Mouse (Mus musculus) C2C12 (cell line): ENCODE data around the gene Tjp3.

Source experiments
- CTCF ChIP-seq: IDR thresholded peaks from one replicate; pipeline ENCODE4 v1.5.1; 2011; ENCODE audit not compliant: control insufficient read depth, insufficient read depth, insufficient read length
- MAX ChIP-seq: IDR thresholded peaks from one replicate; pipeline ENCODE4 v1.6.1; 2011; ENCODE audit warnings: mild to moderate bottlenecking, control low read depth
- MYOD1 ChIP-seq: IDR thresholded peaks from one replicate; pipeline ENCODE4 v1.6.1; 2011; ENCODE audit warnings: low read depth; ENCODE audit not compliant: control insufficient read depth, insufficient read length
- MYOG ChIP-seq: IDR thresholded peaks from one replicate; pipeline ENCODE4 v1.6.1; 2011; ENCODE audit not compliant: control insufficient read depth, insufficient read length; ENCODE audit errors: extremely low read depth

- TF ChIP-seq CTCF = no peak
- TF ChIP-seq MAX = no peak
- no peak for TF ChIP-seq MYOD1
- TF ChIP-seq MYOG = no peak
Measured at GRCm38 (mm10) chr10:81249442-81249841, 41.9 kb downstream of the Tjp3 start.
